Mouse (Mus musculus) olfactory bulb, adult 2 months (tissue): ENCODE data around the gene Dock2.

ENCODE experiments used
- CTCF ChIP-seq: fragments of 200-500 bp; IDR thresholded peaks from 2 replicates; pipeline ENCODE4 v1.5.1; 2012; ENCODE audit warnings: low read depth, mild to moderate bottlenecking, low read length, moderate library complexity; ENCODE audit not compliant: insufficient read depth
- POLR2A ChIP-seq: fragments of 200-500 bp; IDR thresholded peaks from 2 replicates; pipeline ENCODE4 v1.6.1; 2012; ENCODE audit warnings: mild to moderate bottlenecking, low read depth, low read length, moderate library complexity; ENCODE audit not compliant: insufficient read depth

GRCm38 (mm10) chr11:34236885-34237284 is 546.8 kb downstream of the Dock2 start:
- TF ChIP-seq CTCF (no peak), POLR2A (no peak)
